12 mouse cellular contexts compared by ENCODE assay signal in the genomic region with DNA sequence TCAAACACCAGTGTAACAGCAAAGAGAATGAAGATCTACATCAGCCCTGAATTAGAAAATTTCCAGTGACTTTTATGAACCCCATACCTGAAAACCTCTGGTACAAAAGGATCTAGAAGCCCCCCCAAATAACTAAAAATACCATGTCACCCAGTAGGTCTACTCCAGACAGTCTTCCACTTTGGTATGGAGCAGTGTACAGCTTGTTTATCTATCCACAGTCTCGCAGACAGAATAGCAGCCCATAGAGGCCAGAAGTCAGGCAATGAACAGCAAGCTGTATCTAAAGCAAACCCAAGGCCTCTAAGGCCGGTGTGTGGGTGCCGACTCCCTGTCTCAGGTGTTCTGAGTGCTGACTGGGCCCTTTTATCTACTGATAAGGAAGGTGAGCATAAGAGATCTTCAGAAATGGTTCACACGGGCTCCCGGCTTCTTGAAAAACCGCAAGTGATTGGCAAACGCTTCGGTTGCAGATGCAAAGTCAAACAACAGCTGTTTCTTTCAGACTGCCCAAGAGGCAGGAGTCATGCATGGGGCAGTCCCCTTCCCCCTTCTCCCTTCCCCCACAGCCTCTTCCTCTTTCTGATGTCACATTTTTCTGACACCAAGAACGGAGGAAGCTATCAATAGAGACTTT. TPM values are rescaled to one million over a fixed set of nuclear protein-coding genes. Genes with fewer than 3 reads are reported as not detected.
DNase-seq lines count a peak whose midpoint lies in the region; ATAC-seq lines count a peak whose summit lies in the region.
"Had no signal": no experiment of that assay in that cellular context is flagged by ENCODE, and none has a peak within 500 bp of the region (broad histone marks: within the 10 kb centered on the region; RNA-seq: fewer than 3 reads in every experiment).

No protein-coding gene starts in this region.

- H3K27me3 ChIP-seq in intestine, embryonic 15.5 days (replicated peaks), result no peaks in the 10 kb centered on the region
- peaks cover 66% of the 10 kb centered on the region for H3K27me3 ChIP-seq in liver, embryonic 12.5 days (replicated peaks)

- peak; percentile 46; the same call in 1 of the 2 replicates for ATAC-seq in intestine, embryonic 15.5 days
- ATAC-seq in monocyte, adult 5-6 weeks (replicated peaks; ENCODE audit: insufficient number of reproducible peaks, low FRiP score, low TSS enrichment, poor library complexity, severe bottlenecking), result peak; percentile 83
- no peak for ATAC-seq in liver, embryonic 12.5 days

- H3K27ac ChIP-seq in intestine, embryonic 15.5 days, result no peak overlapping the region
- H3K27ac ChIP-seq in liver, embryonic 12.5 days, result no peak overlapping the region
- H3K27ac ChIP-seq: embryonic facial prominence, embryonic 15.5 days had no signal

- 39% methylated on average over 9 of the region's 9 CpGs for WGBS in intestine, embryonic 15.5 days
- 12% methylated on average over 9 of the region's 9 CpGs for WGBS in liver, embryonic 12.5 days (ENCODE audit: insufficient replicate concordance)

- no peaks in the 10 kb centered on the region for H3K36me3 ChIP-seq in intestine, embryonic 15.5 days
- no peaks in the 10 kb centered on the region for H3K36me3 ChIP-seq in liver, embryonic 12.5 days
- H3K36me3 ChIP-seq: embryonic facial prominence, embryonic 15.5 days had no signal

- H3K9ac ChIP-seq in intestine, embryonic 15.5 days, result no peak overlapping the region
- H3K9ac ChIP-seq in liver, embryonic 12.5 days, result no peak overlapping the region
- H3K9ac ChIP-seq: embryonic facial prominence, embryonic 15.5 days had no signal

- no peak overlapping the region for H3K4me2 ChIP-seq in intestine, embryonic 15.5 days (replicated peaks)
- no peak overlapping the region for H3K4me2 ChIP-seq in liver, embryonic 12.5 days
- H3K4me2 ChIP-seq: embryonic facial prominence, embryonic 15.5 days had no signal

- H3K9me3 ChIP-seq in intestine, embryonic 15.5 days, result no peaks in the 10 kb centered on the region
- H3K9me3 ChIP-seq in liver, embryonic 12.5 days (replicated peaks), result no peaks in the 10 kb centered on the region
- H3K9me3 ChIP-seq: embryonic facial prominence, embryonic 15.5 days had no signal

- peak; percentile 19 for DNase-seq in thymus, postnatal 14 days
- DNase-seq in thymus, postnatal 10 days (ENCODE audit: low spot score in 2 of 2), result no peak
- peak; percentile 37 for DNase-seq in thymus, postnatal 4 days
- DNase-seq in kidney, postnatal 25 days, result no peak
- no peak for DNase-seq in gastrocnemius, postnatal 10 days
- DNase-seq: adrenal gland, postnatal 10 days; cerebellum, adult 9-10 months; kidney, adult 8-10 months had no signal

- no peak overlapping the region for H3K4me3 ChIP-seq in intestine, embryonic 15.5 days (replicated peaks)
- H3K4me3 ChIP-seq in liver, embryonic 12.5 days, result no peak overlapping the region
- H3K4me3 ChIP-seq: embryonic facial prominence, embryonic 15.5 days had no signal

- H3K4me1 ChIP-seq in intestine, embryonic 15.5 days (replicated peaks), result peaks cover 6% of the 10 kb centered on the region; the same call in 1 of the 2 replicates
- H3K4me1 ChIP-seq in liver, embryonic 12.5 days, result peaks cover 7% of the 10 kb centered on the region; the same call in 1 of the 2 replicates

RNA-seq across cellular contexts. Expression of gene Plekhg3, which starts 3.3 kb away (rescaled TPM):
- 9.5 and 11.2 TPM in 2 replicates for polyA plus RNA-seq in intestine, embryonic 15.5 days (2015; fragmentation: Nextera tagmentation; extraction: Ambion mirVana)
- 54.4 to 58.3 TPM (median 55.2 TPM) in 3 replicates for total RNA-seq in monocyte, adult 5-6 weeks (2017)
- 3.2 and 3.3 TPM in 2 replicates for polyA plus RNA-seq in liver, embryonic 12.5 days (2016; fragmentation: Nextera tagmentation; extraction: Ambion mirVana)
- total RNA-seq in gastrocnemius, postnatal 10 days (2021), result 10 to 100 TPM; 13.6 to 18.5 TPM

Comparison
In these comparisons a context has a peak if more than half of its experiments do, and no peak if none do; other contexts are left out.
1. DNase-seq: peak in thymus, postnatal 14 days (single experiment) and thymus, postnatal 4 days (single experiment); none in thymus, postnatal 10 days (0 of 2), kidney, postnatal 25 days (0 of 2) and gastrocnemius, postnatal 10 days (single experiment).